Mouse (Mus musculus) layer of hippocampus, adult 2 months (tissue): Measurements from ENCODE around the gene R3hcc1l. TPM values are rescaled to one million over a fixed set of nuclear protein-coding genes. Genes with fewer than 3 reads are reported as not detected.

Source experiments
- DNase-seq, 2 experiments: peaks; one replicate each; pipeline ENCODE4 v3.0.0; 2022; ENCODE audit warnings: low spot score in 2 of 2
- H3K27ac ChIP-seq: fragments of 200-600 bp; 2 replicates; pipeline ENCODE4 v1.8.1; 2022
- H3K4me3 ChIP-seq: fragments of 200-600 bp; 2 replicates; pipeline ENCODE4 v1.8.1; 2022; ENCODE audit warnings: mild to moderate bottlenecking
- CTCF ChIP-seq: fragments of 200-600 bp; conservative IDR thresholded peaks from 2 replicates; pipeline ENCODE4 v1.8.1; 2022; ENCODE audit warnings: antibody characterized with exemption, mild to moderate bottlenecking, moderate library complexity
- total RNA-seq, 2 experiments: library from RNA; stranded (reverse); gene quantifications; 2 replicates each; pipeline ENCODE4 v1.2.3; 2021

The R3hcc1l gene
- total RNA-seq, 2 experiments from 2014 or later = 27.4 to 27.5 TPM

GRCm38 (mm10) chr19:42566283-42567019 is 47.9 kb downstream of the R3hcc1l start:
- H3K4me3 ChIP-seq = no peak overlapping the region
- no peak for TF ChIP-seq CTCF
- no peak for DNase-seq
- no peak overlapping the region for H3K27ac ChIP-seq

GRCm38 (mm10) chr19:42567020-42567419 is 48.5 kb downstream of the R3hcc1l start:
- Histone ChIP-seq H3K27ac (no peak overlapping the region), H3K4me3 (no peak overlapping the region)
- TF ChIP-seq CTCF = no peak
- no peak for DNase-seq

GRCm38 (mm10) chr19:42569076-42569475 is 50.5 kb downstream of the R3hcc1l start:
- DNase-seq = no peak
- no peak for TF ChIP-seq CTCF

GRCm38 (mm10) chr19:42571291-42571690 is 52.7 kb downstream of the R3hcc1l start:
- Histone ChIP-seq H3K27ac (0 out of 2 replicates have a peak overlapping the region, but pooled peaks have one; percentile 24), H3K4me3 (no peak overlapping the region)
- no peak for TF ChIP-seq CTCF
- no peak for DNase-seq

More at GRCm38 (mm10) chr19:42569076-42569475, 50.5 kb downstream of the R3hcc1l start:
- no peak overlapping the region for H3K27ac ChIP-seq
- no peak overlapping the region for H3K4me3 ChIP-seq

GRCm38 (mm10) chr19:42575317-42575716 is 56.8 kb downstream of the R3hcc1l start:
- no peak overlapping the region for H3K4me3 ChIP-seq
- no peak overlapping the region for H3K27ac ChIP-seq
- TF ChIP-seq CTCF = no peak
- no peak for DNase-seq

GRCm38 (mm10) chr19:42576856-42577255 is 58.3 kb downstream of the R3hcc1l start:
- no peak for DNase-seq
- Histone ChIP-seq H3K4me3 (no peak overlapping the region), H3K27ac (no peak overlapping the region)
- TF ChIP-seq CTCF = no peak

GRCm38 (mm10) chr19:42578631-42579030 is 60.1 kb downstream of the R3hcc1l start:
- DNase-seq = no peak
- no peak for TF ChIP-seq CTCF
- Histone ChIP-seq H3K4me3 (no peak overlapping the region), H3K27ac (no peak overlapping the region)

- TF ChIP-seq CTCF = no peak
- no peak overlapping the region for H3K27ac ChIP-seq
- no peak overlapping the region for H3K4me3 ChIP-seq
- no peak for DNase-seq
These were observed 62.1 kb downstream of the R3hcc1l start for GRCm38 (mm10) chr19:42580701-42581100.

GRCm38 (mm10) chr19:42582811-42583370 is 64.3 kb downstream of the R3hcc1l start:
- DNase-seq = no peak
- TF ChIP-seq CTCF = no peak
- Histone ChIP-seq H3K27ac (no peak overlapping the region), H3K4me3 (no peak overlapping the region)

GRCm38 (mm10) chr19:42583677-42584076 is 65.1 kb downstream of the R3hcc1l start:
- Histone ChIP-seq H3K27ac (no peak overlapping the region), H3K4me3 (no peak overlapping the region)
- no peak for TF ChIP-seq CTCF
- no peak for DNase-seq

- no peak for TF ChIP-seq CTCF
- no peak for DNase-seq
- Histone ChIP-seq H3K27ac (no peak overlapping the region), H3K4me3 (no peak overlapping the region)
These were observed 65.6 kb downstream of the R3hcc1l start for GRCm38 (mm10) chr19:42584188-42584587.

GRCm38 (mm10) chr19:42587704-42588103 is 69.1 kb downstream of the R3hcc1l start:
- Histone ChIP-seq H3K27ac (no peak overlapping the region), H3K4me3 (no peak overlapping the region)
- no peak for TF ChIP-seq CTCF
- no peak for DNase-seq

- TF ChIP-seq CTCF = peak; percentile 84
- no peak overlapping the region for H3K4me3 ChIP-seq
- no peak overlapping the region for H3K27ac ChIP-seq
- peak; percentile 24 to 42 for DNase-seq
These were observed 70.7 kb downstream of the R3hcc1l start for GRCm38 (mm10) chr19:42589246-42589645.

- no peak for TF ChIP-seq CTCF
- no peak overlapping the region for H3K27ac ChIP-seq
- DNase-seq = no peak
- H3K4me3 ChIP-seq = no peak overlapping the region
These were observed 73.0 kb downstream of the R3hcc1l start for GRCm38 (mm10) chr19:42591534-42591933.
